In genomic region chr9:58871141-58871540, GRCm38 (mm10) we compare ENCODE assay signal across 25 mouse cellular contexts. TPM values are rescaled to one million over a fixed set of nuclear protein-coding genes. Genes with fewer than 3 reads are reported as not detected.
"Had no signal": no experiment of that assay in that cellular context is flagged by ENCODE, and none has a peak within 500 bp of the region (broad histone marks: within the 10 kb centered on the region; RNA-seq: fewer than 3 reads in every experiment).

No protein-coding gene starts in this region.

- DNase-seq: gastrocnemius, postnatal 14 days; gastrocnemius, postnatal 36 days; heart, adult 18-20 months; heart, postnatal 10 days; kidney, adult 11 months; kidney, adult 2 months; kidney, adult 9 months; kidney, postnatal 14 days; kidney, postnatal 36 days; layer of hippocampus, adult 9-11 months; layer of hippocampus, postnatal 36 days; left cerebral cortex, postnatal 4 days had no signal

- H3K4me2 ChIP-seq: heart, embryonic 13.5 days; hindbrain, embryonic 13.5 days; hindbrain, embryonic 15.5 days; kidney, embryonic 15.5 days; limb, embryonic 13.5 days; limb, embryonic 15.5 days; liver, embryonic 12.5 days had no signal

- H3K4me3 ChIP-seq: heart, embryonic 13.5 days; hindbrain, embryonic 13.5 days; hindbrain, embryonic 15.5 days; kidney, embryonic 15.5 days; limb, embryonic 13.5 days; limb, embryonic 15.5 days; liver, embryonic 12.5 days had no signal

- ATAC-seq: hindbrain, postnatal 0 days; intestine, embryonic 16.5 days; liver, embryonic 12.5 days had no signal

- H3K9ac ChIP-seq: heart, embryonic 13.5 days; hindbrain, embryonic 13.5 days; hindbrain, embryonic 15.5 days; kidney, embryonic 15.5 days; limb, embryonic 13.5 days; limb, embryonic 15.5 days; liver, embryonic 12.5 days; liver, embryonic 14.5 days had no signal

- H3K27ac ChIP-seq: heart, embryonic 13.5 days; hindbrain, embryonic 13.5 days; hindbrain, embryonic 15.5 days; hindbrain, postnatal 0 days; kidney, embryonic 15.5 days; kidney, postnatal 0 days; limb, embryonic 13.5 days; limb, embryonic 15.5 days; liver, embryonic 12.5 days; liver, embryonic 14.5 days had no signal

- H3K9me3 ChIP-seq: heart, embryonic 13.5 days; hindbrain, embryonic 13.5 days; hindbrain, embryonic 15.5 days; kidney, embryonic 15.5 days; limb, embryonic 13.5 days; limb, embryonic 15.5 days; liver, embryonic 12.5 days had no signal

- H3K36me3 ChIP-seq: liver, embryonic 12.5 days had no signal

- H3K27me3 ChIP-seq: heart, embryonic 13.5 days; hindbrain, embryonic 13.5 days; hindbrain, embryonic 15.5 days; kidney, embryonic 15.5 days; limb, embryonic 13.5 days; limb, embryonic 15.5 days; liver, embryonic 12.5 days had no signal

- H3K4me1 ChIP-seq: hindbrain, embryonic 13.5 days; hindbrain, embryonic 15.5 days; kidney, embryonic 15.5 days; limb, embryonic 13.5 days; limb, embryonic 15.5 days; liver, embryonic 12.5 days had no signal

RNA-seq across cellular contexts. Expression of gene Hcn4, which starts 47.9 kb away (rescaled TPM):
- polyA plus RNA-seq: liver, adult 2 months; liver, embryonic 16.5 days had no signal
